Mouse (Mus musculus) activated CD4-positive, CD25-positive, alpha-beta regulatory T cell, adult 4 months (primary cell): ENCODE data around the gene Apbb1ip. TPM values are rescaled to one million over a fixed set of nuclear protein-coding genes. Genes with fewer than 3 reads are reported as not detected.
"Not testable (repeated sequence)": the region's sequence is repeated elsewhere in the genome, so short reads cannot be mapped to it uniquely, and the experiment has no call there.

ENCODE experiments used
- ATAC-seq: one replicate; pipeline ENCODE4 v1.8.0; 2017
- polyA plus RNA-seq, 2 experiments: library from polyadenylated mRNA; unstranded; fragments of 100-300 nt; shearing (Covaris generic); gene quantifications; one replicate each; pipeline ENCODE4 v1.2.1; 2017

Gene Apbb1ip
- polyA plus RNA-seq, 2 experiments from 2014 or later = 77.8 to 94.9 TPM

GRCm38 (mm10) chr2:22845514-22845913, 71.6 kb downstream of the Apbb1ip start:
- ATAC-seq = no peak

GRCm38 (mm10) chr2:22851900-22852299, 78.0 kb downstream of the Apbb1ip start:
- ATAC-seq = no peak

GRCm38 (mm10) chr2:22857501-22857900, 83.6 kb downstream of the Apbb1ip start:
- ATAC-seq = peak; percentile 74

- ATAC-seq = no peak
Observed at GRCm38 (mm10) chr2:22862194-22862593, 88.3 kb downstream of the Apbb1ip start.

- ATAC-seq = peak; percentile 87
Observed at GRCm38 (mm10) chr2:22864394-22865037, 90.6 kb downstream of the Apbb1ip start.

- no peak for ATAC-seq
Observed at GRCm38 (mm10) chr2:22865818-22866217, 91.9 kb downstream of the Apbb1ip start.

GRCm38 (mm10) chr2:22866894-22867424, 93.1 kb downstream of the Apbb1ip start:
- ATAC-seq = no peak

GRCm38 (mm10) chr2:22873159-22873558, 99.3 kb downstream of the Apbb1ip start:
- no peak for ATAC-seq

GRCm38 (mm10) chr2:22874628-22875027, 100.7 kb downstream of the Apbb1ip start:
- ATAC-seq = no peak

- ATAC-seq = no peak
Observed at GRCm38 (mm10) chr2:22876614-22877013, 102.7 kb downstream of the Apbb1ip start.

GRCm38 (mm10) chr2:22878781-22879180, 104.9 kb downstream of the Apbb1ip start:
- ATAC-seq = no peak

GRCm38 (mm10) chr2:22880726-22881125, 106.8 kb downstream of the Apbb1ip start:
- ATAC-seq = not testable (repeated sequence)

- no peak for ATAC-seq
Observed at GRCm38 (mm10) chr2:22894932-22895281, 121.0 kb downstream of the Apbb1ip start.

GRCm38 (mm10) chr2:22895282-22896273, 121.7 kb downstream of the Apbb1ip start, which contains the start of gene Pdss1:
Gene Pdss1 (plus strand): TSS chr2:22895522.
- ATAC-seq = peak; percentile 98

GRCm38 (mm10) chr2:22903947-22904346, 130.1 kb downstream of the Apbb1ip start:
- ATAC-seq = no peak

GRCm38 (mm10) chr2:22914421-22914820, 140.5 kb downstream of the Apbb1ip start:
- no peak for ATAC-seq

GRCm38 (mm10) chr2:22918651-22919050, 144.8 kb downstream of the Apbb1ip start:
- no peak for ATAC-seq

Other genes starting within 250 kb of the Apbb1ip start
- gene Gad2, start 151.9 kb upstream of the Apbb1ip start, polyA plus RNA-seq = not detected
- 10 to 100 TPM in 1 of 2 experiments, 1 to 10 TPM in 1; 9.0 to 14.8 TPM for gene Pdss1, start 121.4 kb downstream of the Apbb1ip start, polyA plus RNA-seq